Mouse (Mus musculus): Measurements from ENCODE around the gene Trak1. TPM values are rescaled to one million over a fixed set of nuclear protein-coding genes. Genes with fewer than 3 reads are reported as not detected.

Trak1 gene
- polyA plus RNA-seq, 1 experiment from 2014 or later, result 9.3 TPM

GRCm38 (mm10) chr9:121350601-121351000 lies 53.3 kb downstream of the Trak1 start:
- H3K36me3 ChIP-seq (ENCODE audit: control insufficient read depth, insufficient read depth, low read length), result no peaks in the 10 kb centered on the region
- ATAC-seq (ENCODE audit: insufficient number of reproducible peaks, low FRiP score, low TSS enrichment, low read depth), result no peak
- no peak overlapping the region for H3K4me2 ChIP-seq (ENCODE audit: low read depth, severe bottlenecking)
- H3K27me3 ChIP-seq (ENCODE audit: control insufficient read depth, insufficient read depth, low read length), result no peaks in the 10 kb centered on the region
- WGBS, result 39% methylated on average over 3 of the region's 3 CpGs
- H3K4me1 ChIP-seq (ENCODE audit: control insufficient read depth, insufficient read depth, low read length), result peaks cover 29% of the 10 kb centered on the region
- H3K9ac ChIP-seq (ENCODE audit: low read length), result no peak overlapping the region
- H3K9me3 ChIP-seq (ENCODE audit: control insufficient read depth, low read length), result no peaks in the 10 kb centered on the region
- no peak for DNase-seq (ENCODE audit: low spot score)
- no peak overlapping the region for H3K27ac ChIP-seq (replicated peaks; ENCODE audit: low read depth, low read length)
- H3K4me3 ChIP-seq (ENCODE audit: low read depth, low read length), result no peak overlapping the region

- Histone ChIP-seq H3K4me3 (ENCODE audit: low read depth, low read length) (no peak overlapping the region), H3K36me3 (ENCODE audit: control insufficient read depth, insufficient read depth, low read length) (no peaks in the 10 kb centered on the region), H3K27ac (replicated peaks; ENCODE audit: low read depth, low read length) (no peak overlapping the region), H3K4me1 (ENCODE audit: control insufficient read depth, insufficient read depth, low read length) (peaks cover 31% of the 10 kb centered on the region), H3K9ac (ENCODE audit: low read length) (no peak overlapping the region), H3K27me3 (ENCODE audit: control insufficient read depth, insufficient read depth, low read length) (no peaks in the 10 kb centered on the region), H3K9me3 (ENCODE audit: control insufficient read depth, low read length) (no peaks in the 10 kb centered on the region), H3K4me2 (ENCODE audit: low read depth, severe bottlenecking) (no peak overlapping the region)
- 63% methylated on average over 9 of the region's 9 CpGs for WGBS
- ATAC-seq (ENCODE audit: insufficient number of reproducible peaks, low FRiP score, low TSS enrichment, low read depth) (no peak), DNase-seq (ENCODE audit: low spot score) (no peak)
Observed at GRCm38 (mm10) chr9:121351388-121352078, 54.2 kb downstream of the Trak1 start.

GRCm38 (mm10) chr9:121352131-121352606 lies 54.9 kb downstream of the Trak1 start:
- Histone ChIP-seq H3K4me2 (ENCODE audit: low read depth, severe bottlenecking) (no peak overlapping the region), H3K27me3 (ENCODE audit: control insufficient read depth, insufficient read depth, low read length) (no peaks in the 10 kb centered on the region), H3K27ac (replicated peaks; ENCODE audit: low read depth, low read length) (no peak overlapping the region), H3K9ac (ENCODE audit: low read length) (no peak overlapping the region), H3K4me3 (ENCODE audit: low read depth, low read length) (no peak overlapping the region), H3K36me3 (ENCODE audit: control insufficient read depth, insufficient read depth, low read length) (no peaks in the 10 kb centered on the region), H3K9me3 (ENCODE audit: control insufficient read depth, low read length) (no peaks in the 10 kb centered on the region), H3K4me1 (ENCODE audit: control insufficient read depth, insufficient read depth, low read length) (peaks cover 31% of the 10 kb centered on the region)
- ATAC-seq (ENCODE audit: insufficient number of reproducible peaks, low FRiP score, low TSS enrichment, low read depth), result no peak
- peak; percentile 69 for DNase-seq (ENCODE audit: low spot score)
- 16% methylated on average over 11 of the region's 11 CpGs for WGBS

- Histone ChIP-seq H3K36me3 (ENCODE audit: control insufficient read depth, insufficient read depth, low read length) (no peaks in the 10 kb centered on the region), H3K27ac (replicated peaks; ENCODE audit: low read depth, low read length) (no peak overlapping the region), H3K9me3 (ENCODE audit: control insufficient read depth, low read length) (no peaks in the 10 kb centered on the region), H3K4me1 (ENCODE audit: control insufficient read depth, insufficient read depth, low read length) (peaks cover 31% of the 10 kb centered on the region), H3K9ac (ENCODE audit: low read length) (no peak overlapping the region), H3K4me2 (ENCODE audit: low read depth, severe bottlenecking) (no peak overlapping the region), H3K4me3 (ENCODE audit: low read depth, low read length) (no peak overlapping the region), H3K27me3 (ENCODE audit: control insufficient read depth, insufficient read depth, low read length) (no peaks in the 10 kb centered on the region)
- ATAC-seq (ENCODE audit: insufficient number of reproducible peaks, low FRiP score, low TSS enrichment, low read depth) (no peak), DNase-seq (ENCODE audit: low spot score) (no peak)
- WGBS, result 85% methylated on average over 9 of the region's 9 CpGs
Observed at GRCm38 (mm10) chr9:121352726-121353125, 55.4 kb downstream of the Trak1 start.

- Histone ChIP-seq H3K4me3 (ENCODE audit: low read depth, low read length) (no peak overlapping the region), H3K9ac (ENCODE audit: low read length) (no peak overlapping the region), H3K9me3 (ENCODE audit: control insufficient read depth, low read length) (no peaks in the 10 kb centered on the region), H3K36me3 (ENCODE audit: control insufficient read depth, insufficient read depth, low read length) (no peaks in the 10 kb centered on the region), H3K4me1 (ENCODE audit: control insufficient read depth, insufficient read depth, low read length) (peaks cover 18% of the 10 kb centered on the region), H3K4me2 (ENCODE audit: low read depth, severe bottlenecking) (no peak overlapping the region), H3K27ac (replicated peaks; ENCODE audit: low read depth, low read length) (no peak overlapping the region; the same call in 1 of the 2 replicates), H3K27me3 (ENCODE audit: control insufficient read depth, insufficient read depth, low read length) (no peaks in the 10 kb centered on the region)
- ATAC-seq (ENCODE audit: insufficient number of reproducible peaks, low FRiP score, low TSS enrichment, low read depth), result no peak
- 81% methylated on average over 4 of the region's 4 CpGs for WGBS
- peak; percentile 53 for DNase-seq (ENCODE audit: low spot score)
Observed at GRCm38 (mm10) chr9:121354792-121355390, 57.6 kb downstream of the Trak1 start.

GRCm38 (mm10) chr9:121355431-121356141 lies 58.3 kb downstream of the Trak1 start:
- Histone ChIP-seq H3K9me3 (ENCODE audit: control insufficient read depth, low read length) (no peaks in the 10 kb centered on the region), H3K36me3 (ENCODE audit: control insufficient read depth, insufficient read depth, low read length) (no peaks in the 10 kb centered on the region), H3K4me3 (ENCODE audit: low read depth, low read length) (no peak overlapping the region), H3K4me1 (ENCODE audit: control insufficient read depth, insufficient read depth, low read length) (peaks cover 21% of the 10 kb centered on the region), H3K27me3 (ENCODE audit: control insufficient read depth, insufficient read depth, low read length) (no peaks in the 10 kb centered on the region), H3K9ac (ENCODE audit: low read length) (no peak overlapping the region), H3K4me2 (ENCODE audit: low read depth, severe bottlenecking) (no peak overlapping the region), H3K27ac (replicated peaks; ENCODE audit: low read depth, low read length) (peak overlapping the region; percentile 62; the same call in 1 of the 2 replicates)
- ATAC-seq (ENCODE audit: insufficient number of reproducible peaks, low FRiP score, low TSS enrichment, low read depth) (no peak), DNase-seq (ENCODE audit: low spot score) (no peak)
- WGBS, result 64% methylated on average over 9 of the region's 9 CpGs

- 84% methylated on average over 5 of the region's 5 CpGs for WGBS
- H3K27me3 ChIP-seq (ENCODE audit: control insufficient read depth, insufficient read depth, low read length), result no peaks in the 10 kb centered on the region
- H3K4me2 ChIP-seq (ENCODE audit: low read depth, severe bottlenecking), result no peak overlapping the region
- peaks cover 17% of the 10 kb centered on the region for H3K4me1 ChIP-seq (ENCODE audit: control insufficient read depth, insufficient read depth, low read length)
- H3K27ac ChIP-seq (replicated peaks; ENCODE audit: low read depth, low read length), result no peak overlapping the region
- H3K9me3 ChIP-seq (ENCODE audit: control insufficient read depth, low read length), result no peaks in the 10 kb centered on the region
- ATAC-seq (ENCODE audit: insufficient number of reproducible peaks, low FRiP score, low TSS enrichment, low read depth) (no peak), DNase-seq (ENCODE audit: low spot score) (no peak)
- H3K4me3 ChIP-seq (ENCODE audit: low read depth, low read length), result no peak overlapping the region
- no peaks in the 10 kb centered on the region for H3K36me3 ChIP-seq (ENCODE audit: control insufficient read depth, insufficient read depth, low read length)
- no peak overlapping the region for H3K9ac ChIP-seq (ENCODE audit: low read length)
Observed at GRCm38 (mm10) chr9:121357102-121357501, 59.8 kb downstream of the Trak1 start.

GRCm38 (mm10) chr9:121357582-121358275 lies 60.4 kb downstream of the Trak1 start:
- WGBS, result 89% methylated on average over 16 of the region's 16 CpGs
- Histone ChIP-seq H3K27me3 (ENCODE audit: control insufficient read depth, insufficient read depth, low read length) (no peaks in the 10 kb centered on the region), H3K9ac (ENCODE audit: low read length) (no peak overlapping the region), H3K4me2 (ENCODE audit: low read depth, severe bottlenecking) (no peak overlapping the region), H3K36me3 (ENCODE audit: control insufficient read depth, insufficient read depth, low read length) (no peaks in the 10 kb centered on the region), H3K4me1 (ENCODE audit: control insufficient read depth, insufficient read depth, low read length) (peaks cover 15% of the 10 kb centered on the region), H3K9me3 (ENCODE audit: control insufficient read depth, low read length) (no peaks in the 10 kb centered on the region), H3K4me3 (ENCODE audit: low read depth, low read length) (no peak overlapping the region), H3K27ac (replicated peaks; ENCODE audit: low read depth, low read length) (no peak overlapping the region)
- DNase-seq (ENCODE audit: low spot score) (no peak), ATAC-seq (ENCODE audit: insufficient number of reproducible peaks, low FRiP score, low TSS enrichment, low read depth) (no peak)

Data from limb, embryonic 11.5 days (tissue).